Mouse (Mus musculus) cerebellum, postnatal 36 days (tissue): ENCODE results near the gene Anks1.

Experiments
- DNase-seq, 2 experiments: peaks; one replicate each; pipeline ENCODE4 v3.0.0; 2021 to 2022; ENCODE audit warnings: mixed read lengths in 2 of 2

Gene Anks1

DNA sequence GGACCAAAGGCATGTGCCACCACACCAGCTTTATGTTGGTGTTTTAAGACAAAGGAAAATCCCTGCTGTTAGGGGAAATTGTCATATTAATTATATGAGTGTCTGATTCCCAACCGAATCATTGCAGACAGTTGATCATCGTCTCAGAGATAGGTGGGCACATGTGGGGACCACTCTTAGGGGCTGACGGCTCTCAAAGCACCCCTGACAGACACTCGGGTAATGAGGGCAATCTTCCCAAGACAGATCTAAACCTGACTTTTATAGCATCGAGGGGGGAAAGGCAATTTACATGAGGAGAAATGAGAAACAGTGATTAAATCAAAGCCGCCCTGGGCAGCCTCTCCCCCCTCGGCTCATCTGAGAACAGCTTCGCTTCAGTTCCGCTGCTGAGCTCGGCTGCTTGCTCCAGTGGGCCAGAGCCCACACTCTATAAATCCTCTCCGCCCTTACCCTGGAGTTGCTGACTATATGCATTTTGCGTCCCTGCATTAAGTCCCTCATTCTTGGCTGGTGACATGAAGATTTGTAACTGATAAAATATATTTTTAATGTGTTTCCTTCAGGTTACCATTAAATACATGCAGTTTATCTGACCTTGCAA lies 192.3 kb downstream of the Anks1 start:
- DNase-seq, result no peak

DNA sequence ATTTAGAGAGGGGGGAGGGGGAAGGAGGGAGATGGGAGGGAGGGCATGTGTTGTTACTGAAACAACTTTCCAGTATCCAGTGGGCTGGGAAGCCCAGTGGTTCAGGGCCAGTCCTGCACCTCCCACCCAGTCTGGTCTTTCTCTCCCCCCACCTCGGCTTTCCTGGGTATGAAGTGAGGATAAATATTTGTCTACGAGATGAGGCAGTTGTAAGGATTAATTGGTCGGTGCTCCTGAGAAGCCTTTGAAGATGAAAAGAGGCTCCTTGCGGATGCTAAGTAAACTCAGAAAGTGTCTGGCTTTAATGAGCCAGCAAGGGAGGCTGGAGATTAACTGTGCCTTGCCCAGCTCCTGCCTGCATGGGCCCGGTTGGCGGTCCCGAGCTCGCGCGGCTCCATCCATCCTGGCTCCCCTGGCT lies 192.8 kb downstream of the Anks1 start:
- no peak for DNase-seq

DNA sequence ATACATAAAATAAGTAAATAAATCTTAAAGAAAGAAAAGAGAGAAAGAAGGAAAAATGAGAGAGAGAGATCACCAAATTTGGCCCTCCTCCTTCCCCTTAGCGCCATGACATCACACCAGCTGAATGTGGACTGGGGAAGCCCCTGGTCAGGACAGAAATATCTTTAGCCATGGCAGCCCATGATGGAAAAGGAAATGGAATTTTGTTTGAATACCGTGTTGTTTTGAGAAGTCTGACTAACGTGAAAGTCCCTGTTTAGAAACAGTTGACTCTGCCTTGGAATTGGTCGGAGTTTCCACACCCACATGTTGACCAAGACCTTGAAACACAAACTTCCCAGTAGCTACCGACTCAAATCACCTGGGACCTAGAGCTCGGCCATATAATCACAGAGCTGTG lies 195.3 kb downstream of the Anks1 start:
- no peak for DNase-seq

DNA sequence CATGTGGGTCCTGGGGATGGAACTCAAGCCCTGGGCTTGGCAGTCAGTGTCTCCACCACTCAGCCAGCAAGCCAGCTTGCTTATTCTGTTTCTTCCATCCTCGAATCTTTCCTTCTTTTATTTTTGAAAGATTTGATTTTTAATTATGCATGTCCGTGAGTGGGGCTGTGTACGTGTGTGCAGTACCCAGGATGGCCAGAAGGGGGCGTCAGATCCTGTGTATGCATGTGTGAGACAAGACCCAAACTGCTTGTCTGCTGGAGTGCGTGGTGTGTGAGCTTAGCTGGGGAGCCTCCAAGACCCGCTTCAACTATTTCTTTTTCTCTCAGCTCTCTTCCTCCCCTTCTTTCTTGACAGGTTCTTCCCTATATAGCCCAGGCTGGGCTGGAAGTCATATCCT lies 197.2 kb downstream of the Anks1 start:
- DNase-seq, result no peak

DNA sequence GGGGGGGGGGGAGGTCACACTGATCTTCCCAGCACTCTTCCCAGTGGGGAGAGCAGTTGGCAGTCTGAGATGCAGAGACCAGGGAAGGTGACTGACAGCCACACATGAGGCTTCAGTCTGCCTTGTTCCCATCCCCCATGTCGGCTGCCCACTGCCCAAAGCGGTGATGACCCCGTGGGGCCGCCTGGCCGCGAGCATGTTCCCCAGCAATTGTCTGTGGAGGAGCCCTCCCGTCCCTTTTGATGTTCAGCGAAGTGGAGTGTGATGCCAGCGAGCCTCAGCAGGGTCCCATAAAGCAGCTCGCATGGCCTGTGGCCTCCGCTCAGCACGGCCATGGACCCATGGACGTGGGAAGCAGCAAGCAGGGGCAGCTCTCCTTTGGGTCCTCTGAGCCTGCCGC lies 198.2 kb downstream of the Anks1 start:
- no peak for DNase-seq

DNA sequence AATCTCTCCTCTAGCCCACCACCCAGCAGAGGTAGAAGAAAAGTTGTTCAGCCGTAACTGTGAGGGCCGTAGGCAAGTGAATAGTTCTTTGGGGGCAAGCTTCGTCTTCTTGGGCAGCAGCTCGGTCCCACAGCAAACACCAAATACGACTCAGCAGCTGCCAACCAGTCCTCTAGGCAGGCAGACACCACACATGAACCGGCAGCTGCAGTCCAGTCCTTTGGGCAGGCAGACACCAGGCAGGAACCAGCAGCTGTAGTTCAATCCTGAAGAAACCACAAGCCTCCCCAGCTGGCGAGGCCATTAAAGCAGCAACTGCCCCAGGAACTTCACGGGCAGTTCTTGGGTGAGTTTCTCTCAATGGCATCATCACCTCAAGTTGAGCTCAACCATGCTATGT lies 203.2 kb downstream of the Anks1 start:
- DNase-seq, result no peak
